Mouse (Mus musculus) heart, adult 8-10 months (tissue): Measurements from ENCODE around the gene Zfp800. TPM values are rescaled to one million over a fixed set of nuclear protein-coding genes. Genes with fewer than 3 reads are reported as not detected.

Source experiments
- DNase-seq: peaks from one replicate; pipeline ENCODE4 v3.0.0; 2022; ENCODE audit warnings: low spot score
- total RNA-seq, 4 experiments: library from RNA; stranded (reverse); gene quantifications; 2 replicates each; pipeline ENCODE4 v1.2.4; 2022

Gene Zfp800
- 10 to 100 TPM in 1 of 4 experiments, 1 to 10 TPM in 3; 7.7 to 11.9 (median 8.3) TPM for total RNA-seq

DNA sequence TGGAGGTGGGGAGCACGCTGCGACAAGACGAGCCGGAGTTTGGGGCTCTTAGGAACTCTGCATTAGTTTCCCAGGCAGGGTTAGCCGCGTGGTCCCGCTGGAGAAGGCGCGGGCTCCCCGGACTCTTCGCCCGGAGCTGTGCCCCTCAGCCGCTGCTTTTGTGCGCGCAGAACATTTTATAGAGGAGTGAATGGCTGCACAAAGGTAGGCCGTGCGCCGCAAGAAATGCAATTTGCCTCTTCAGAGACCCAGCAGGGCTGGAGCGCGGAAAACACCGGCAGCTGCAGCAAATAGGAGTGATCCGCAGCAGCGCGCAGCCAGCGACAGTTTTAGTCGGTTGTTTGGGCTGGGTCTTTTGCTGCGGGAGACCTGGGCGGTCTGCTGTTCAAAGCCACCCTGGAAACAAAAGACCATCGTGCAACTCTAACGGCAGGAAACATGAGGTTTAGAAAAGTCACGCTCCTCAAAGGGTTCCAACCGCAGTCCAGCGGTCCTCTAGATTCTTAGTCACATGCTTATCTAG lies at the start of gene Zfp800:
Gene Zfp800, minus strand, starts transcription at position 325 of the 523 bp plus-strand sequence.
- no peak for DNase-seq

DNA sequence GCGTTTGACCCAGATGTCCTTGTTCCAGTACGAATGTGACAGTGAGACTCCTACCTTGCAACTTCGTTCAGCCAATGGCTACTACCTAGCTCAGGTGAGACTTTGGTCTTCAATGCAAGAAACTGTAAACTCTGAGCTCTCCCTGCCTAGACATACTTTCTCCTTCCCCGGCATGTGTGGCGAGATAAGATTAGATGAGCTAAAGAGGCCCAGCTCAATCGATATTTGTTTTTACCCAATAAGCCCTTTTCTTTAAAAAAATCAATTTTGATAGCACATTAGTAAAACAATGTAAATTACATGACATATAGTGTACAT lies 33.7 kb upstream of the Zfp800 start:
- no peak for DNase-seq

DNA sequence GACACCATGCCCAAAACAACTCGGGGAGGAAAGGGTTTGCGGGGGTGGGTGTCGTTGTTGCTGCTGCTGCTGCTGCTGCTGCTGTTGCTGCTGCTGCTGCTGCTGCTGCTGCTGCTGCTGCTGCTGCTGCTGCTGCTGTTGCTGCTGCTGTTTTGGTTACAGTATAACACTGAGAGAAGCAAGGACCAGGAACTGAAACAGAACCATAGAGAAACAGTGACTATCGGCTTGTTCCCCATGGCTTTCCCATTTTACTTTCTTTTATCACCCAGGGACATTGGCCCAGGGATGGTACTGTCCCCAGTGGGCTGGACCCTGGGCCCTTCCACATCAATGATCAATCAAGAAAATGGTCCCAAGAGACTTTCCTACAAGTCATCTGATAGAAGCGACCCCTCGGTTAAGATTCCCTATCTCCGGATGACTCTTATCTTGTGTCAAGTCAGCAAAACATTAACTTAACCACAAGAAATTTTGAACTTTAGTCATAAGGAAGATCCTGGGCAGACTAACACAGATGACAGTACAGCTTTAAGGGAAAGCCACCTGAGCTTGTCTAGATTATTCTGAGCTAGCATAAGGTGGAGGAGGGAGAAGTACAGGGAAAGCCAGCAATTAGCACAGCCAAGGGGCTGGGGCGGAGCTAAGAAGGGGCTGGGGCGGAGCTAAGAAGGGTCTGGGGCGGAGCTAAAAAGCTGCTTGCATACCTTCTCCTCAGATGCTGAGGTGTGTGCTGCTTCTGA lies 33.2 kb upstream of the Zfp800 start:
- DNase-seq, result no peak

DNA sequence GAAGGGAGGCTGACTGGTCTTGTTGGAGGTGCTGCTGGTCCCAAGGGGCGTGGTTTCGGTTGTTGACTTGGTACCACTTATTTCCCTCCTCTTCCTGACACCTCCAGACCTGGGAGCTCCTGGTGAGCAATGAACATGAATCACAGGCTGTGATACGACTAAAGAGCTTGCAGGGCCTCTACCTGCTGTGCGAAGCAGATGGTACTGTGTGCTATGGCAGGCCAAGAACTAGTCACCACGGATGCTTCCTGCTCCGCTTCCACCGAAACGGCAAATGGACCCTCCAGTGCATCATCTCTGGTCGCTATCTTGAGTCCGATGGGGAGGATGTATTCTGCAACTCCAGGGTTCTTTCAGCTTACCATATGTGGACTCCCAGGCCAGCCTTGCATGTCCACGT lies 32.1 kb upstream of the Zfp800 start:
- no peak for DNase-seq

DNA sequence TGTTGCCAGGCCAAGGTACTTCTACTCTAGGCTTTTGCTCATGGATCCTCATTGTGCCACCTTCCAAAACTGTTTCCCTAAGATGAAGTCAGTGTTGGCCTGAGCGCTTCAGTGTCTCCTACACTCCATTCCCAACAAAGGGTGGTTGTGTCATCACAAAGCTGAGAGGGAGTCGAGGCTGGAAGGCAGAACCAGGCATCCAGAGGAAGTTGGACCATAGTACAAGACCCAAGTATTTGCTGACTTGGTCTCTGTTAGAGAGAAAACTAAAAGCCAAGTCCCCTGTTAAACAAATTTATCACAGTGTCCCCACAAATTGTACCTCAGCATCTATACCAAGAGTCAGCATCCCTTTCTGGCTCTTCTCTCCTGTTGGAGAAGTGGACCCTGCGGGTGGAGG lies 30.5 kb upstream of the Zfp800 start, which contains the start of gene Gcc1:
Gene Gcc1, minus strand, starts transcription at position 101 of the 400 bp plus-strand sequence.
- DNase-seq, result no peak

DNA sequence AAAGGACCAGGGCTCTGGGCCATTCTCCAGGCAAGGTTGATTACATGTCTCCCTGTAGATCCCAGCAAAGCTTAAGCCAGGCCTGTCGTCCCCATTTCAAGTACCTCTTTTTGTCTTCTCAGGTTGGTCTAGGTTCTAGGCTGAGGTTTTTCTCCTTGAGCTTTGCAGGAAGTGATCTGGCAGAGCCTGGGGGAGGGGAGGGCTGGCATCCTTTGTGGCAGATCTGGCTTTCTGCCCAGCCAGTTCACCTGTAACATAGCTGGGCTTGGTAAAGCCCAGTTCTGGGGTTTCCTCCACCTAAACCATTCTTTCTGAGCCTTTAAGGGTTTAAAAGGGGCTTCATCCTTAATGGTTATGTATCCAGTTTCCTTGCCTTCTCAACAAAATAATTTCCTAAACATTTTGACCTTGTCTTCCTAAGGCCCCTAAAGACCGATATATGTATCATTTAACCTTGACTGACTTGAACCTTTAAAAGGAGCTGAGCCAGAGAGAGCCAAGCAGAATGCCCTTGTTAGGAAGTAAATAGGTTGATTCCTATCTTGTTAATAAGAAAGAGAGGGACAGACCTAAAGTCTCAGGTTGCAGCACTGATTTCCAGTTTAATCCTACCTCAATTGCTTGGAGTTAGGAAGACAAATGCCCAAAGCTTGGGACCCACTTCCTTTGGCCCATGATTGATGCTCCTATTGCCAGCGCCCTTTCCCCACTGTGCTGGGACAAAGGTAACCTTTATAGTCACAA lies 29.5 kb upstream of the Zfp800 start, which contains the start of gene Fscn3:
Gene Fscn3, plus strand, starts transcription at position 694 of the 744 bp plus-strand sequence.
- no peak for DNase-seq

DNA sequence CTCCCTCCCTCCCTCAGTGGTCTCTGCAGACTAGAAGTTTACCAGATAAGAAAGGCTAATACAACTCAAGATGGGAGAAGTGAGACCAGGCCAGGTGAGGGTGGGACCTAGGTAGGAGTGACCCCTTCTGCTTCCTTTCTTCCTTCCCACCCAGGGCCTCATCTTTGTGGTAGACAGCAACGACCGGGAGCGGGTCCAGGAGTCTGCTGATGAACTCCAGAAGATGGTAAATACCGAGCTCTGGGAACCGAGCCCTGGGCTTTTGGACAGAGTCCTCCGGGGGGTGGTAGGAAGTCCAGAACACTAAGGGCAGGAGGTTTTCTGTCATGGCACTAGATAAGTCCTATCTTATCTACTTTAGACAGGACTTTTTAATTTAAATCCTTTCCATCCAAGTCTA lies 27.2 kb upstream of the Zfp800 start:
- DNase-seq, result no peak

DNA sequence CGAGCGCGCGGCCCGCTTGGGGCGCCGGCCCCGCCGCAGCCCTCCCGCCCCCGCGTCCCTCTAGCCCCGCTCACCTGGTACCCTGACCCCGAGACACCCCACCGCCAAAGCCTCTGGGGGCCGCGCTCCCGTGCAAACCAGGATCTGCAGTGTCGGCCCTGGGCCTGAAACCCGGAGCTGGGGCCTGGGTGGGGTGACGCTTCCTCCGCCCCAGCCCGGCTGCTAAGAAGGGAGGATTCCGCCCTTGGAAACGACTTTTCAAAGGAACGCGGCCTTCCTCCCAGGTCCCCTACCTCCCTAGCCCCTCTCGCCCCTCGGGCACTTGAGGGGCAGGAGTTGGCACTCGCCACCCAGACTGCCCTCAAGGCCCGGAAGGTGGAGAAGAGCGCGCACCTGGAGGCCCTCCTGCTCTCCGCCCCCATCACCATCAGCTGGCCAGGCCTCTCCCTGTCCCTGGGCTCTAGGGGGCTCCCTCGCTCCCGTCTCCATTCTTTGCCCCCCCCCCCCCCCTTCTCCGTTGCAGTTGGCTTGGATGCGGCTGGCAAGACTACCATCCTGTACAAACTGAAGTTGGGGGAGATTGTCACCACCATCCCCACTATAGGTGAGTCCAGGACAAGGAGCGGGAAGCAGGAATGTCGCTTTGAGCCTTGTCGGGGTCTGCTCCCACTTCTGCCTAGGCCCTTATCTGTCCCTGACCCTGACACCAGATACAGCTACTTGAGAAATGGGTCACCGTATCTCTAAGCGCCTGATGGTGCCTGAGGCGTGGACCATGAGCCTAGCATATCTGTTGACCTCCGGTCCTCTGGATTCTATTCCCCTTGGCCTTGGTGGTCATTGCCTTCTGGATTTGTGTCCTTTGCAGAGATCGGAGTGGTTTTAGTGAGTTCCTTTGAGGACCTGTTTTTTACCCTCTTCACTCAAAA lies 26.2 kb upstream of the Zfp800 start:
- DNase-seq, result peak; percentile 47

DNA sequence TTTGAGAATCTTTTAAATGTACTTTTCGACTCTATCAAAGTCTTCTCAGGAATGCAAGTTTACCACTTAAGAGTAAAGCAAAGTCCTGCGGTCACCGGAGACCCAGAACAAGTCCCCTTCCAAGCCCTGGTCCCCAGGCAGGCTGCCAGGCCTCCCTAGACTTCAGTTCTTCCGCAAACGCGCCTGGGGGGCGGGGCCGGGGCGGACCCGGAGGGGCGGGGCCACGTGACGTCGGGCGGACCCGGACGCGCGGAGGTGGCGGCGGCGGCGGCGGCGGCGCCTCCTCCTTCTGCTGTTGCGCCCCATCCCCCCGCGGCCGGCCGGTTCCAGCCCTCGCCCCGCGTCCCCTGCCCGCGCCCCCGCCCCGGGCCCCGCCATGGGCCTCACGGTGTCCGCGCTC lies 25.5 kb upstream of the Zfp800 start, which contains the start of gene Arf5:
Gene Arf5, plus strand, starts transcription at position 248 of the 400 bp plus-strand sequence.
- DNase-seq, result peak; percentile 92

DNA sequence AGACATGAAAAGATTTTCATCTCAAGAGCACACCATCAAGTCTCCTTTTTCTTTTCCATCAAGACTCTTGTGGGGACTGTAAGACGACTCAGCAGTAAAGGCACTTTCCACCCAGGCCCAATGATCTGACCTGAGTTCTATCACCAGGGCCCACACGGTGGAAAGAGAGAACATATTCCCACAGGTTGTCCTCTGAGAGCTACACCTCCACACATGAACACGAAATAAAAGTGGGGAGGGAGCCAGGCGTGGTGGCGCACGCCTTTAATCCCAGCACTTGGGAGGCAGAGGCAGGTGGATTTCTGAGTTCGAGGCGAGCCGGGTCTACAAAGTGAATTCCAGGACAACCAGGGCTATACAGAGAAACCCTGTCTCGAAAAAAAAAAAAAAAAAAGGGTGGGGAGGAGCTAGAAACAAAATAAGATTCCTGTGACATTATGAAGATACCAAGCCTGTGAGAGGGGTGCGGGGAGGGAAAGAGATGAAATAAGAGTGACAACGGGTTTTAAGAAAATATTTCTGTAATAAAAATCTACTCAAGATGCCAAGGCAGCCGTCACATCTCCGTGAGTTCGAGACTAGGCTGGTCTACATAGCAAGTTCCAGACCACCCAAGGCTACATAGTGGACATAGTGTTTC lies 25.0 kb upstream of the Zfp800 start:
- no peak for DNase-seq

DNA sequence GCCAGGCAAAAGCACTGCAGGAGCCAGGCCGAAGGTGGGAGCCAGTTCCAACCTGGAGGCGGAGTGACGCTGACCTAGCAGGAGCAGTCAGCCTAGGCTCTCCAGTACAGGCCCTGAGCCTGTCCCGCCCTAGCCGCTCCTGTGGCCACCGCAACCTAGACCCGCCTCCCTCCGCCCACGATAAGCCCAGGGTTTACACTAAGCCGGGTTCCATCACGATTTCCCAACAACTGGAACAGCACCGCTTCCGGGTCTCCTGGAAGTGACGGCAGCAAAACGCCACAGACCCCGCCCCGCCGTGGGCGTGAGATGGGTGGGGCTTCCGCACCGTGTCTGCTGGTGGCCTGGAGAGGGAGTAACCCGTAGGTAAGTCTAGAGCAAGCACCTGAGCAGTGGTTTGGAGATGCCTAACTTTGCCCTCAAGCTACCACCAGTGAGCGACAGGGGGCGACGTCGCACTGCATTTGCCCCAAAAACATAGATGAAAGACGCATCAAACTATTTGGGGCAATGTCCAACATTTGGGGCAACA lies 23.7 kb upstream of the Zfp800 start:
- peak; percentile 96 for DNase-seq

DNA sequence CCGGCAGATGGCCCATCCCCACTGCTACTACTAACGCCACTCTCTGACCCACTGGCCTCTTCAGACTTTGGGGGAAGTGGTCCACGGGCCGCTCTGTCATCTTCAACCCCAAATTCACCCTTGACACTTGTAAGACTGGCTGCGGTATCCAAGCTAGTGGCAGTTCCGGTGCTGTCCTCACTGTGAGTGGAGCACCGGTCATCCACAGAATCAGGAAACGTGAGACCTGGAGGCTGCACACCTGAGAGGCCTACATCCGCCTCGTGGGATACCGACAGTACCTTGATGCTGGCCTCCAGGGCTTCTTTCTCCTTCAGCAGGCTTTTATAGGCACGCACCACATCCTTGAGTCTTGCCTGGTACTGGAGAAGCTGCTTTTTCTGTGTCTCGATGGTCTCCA lies 23.1 kb upstream of the Zfp800 start:
- no peak for DNase-seq

DNA sequence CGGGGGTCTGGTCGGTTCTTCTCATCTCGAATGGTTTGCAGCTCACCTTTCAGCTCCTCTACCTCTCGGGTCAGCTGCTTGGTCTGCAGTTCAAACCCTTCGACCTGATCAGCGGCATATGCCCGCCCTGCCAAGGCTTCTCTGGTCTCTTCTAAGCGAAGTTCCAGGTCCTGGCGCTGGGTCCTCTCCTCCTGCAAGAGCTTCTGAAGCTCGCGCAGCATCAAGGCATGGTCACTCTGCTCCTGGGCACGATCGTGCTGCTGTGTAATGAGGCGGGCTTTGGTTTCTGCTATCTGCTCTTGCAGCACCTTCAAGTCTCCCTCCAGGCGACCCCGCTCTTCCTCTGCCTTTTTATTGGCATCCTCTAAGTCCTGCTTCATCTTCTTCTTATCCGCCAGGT lies 22.6 kb upstream of the Zfp800 start:
- no peak for DNase-seq

DNA sequence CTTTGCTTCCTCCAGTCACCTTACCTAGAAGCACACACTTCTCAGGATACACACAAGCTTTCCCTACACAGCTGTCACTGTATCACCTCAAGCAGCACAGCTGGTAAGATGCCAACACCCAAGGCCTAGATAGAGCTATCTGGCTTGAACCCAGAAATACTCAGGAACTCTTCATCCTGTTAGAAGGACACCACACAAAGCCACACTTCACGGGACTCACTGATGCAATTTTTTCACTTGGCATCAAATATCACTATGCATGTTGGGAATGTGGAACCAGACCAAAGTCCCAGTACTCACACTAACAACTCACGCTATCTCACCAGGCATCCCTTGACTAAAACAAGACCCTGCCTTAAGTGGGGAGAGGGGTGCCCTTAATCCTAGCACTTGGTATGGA lies 21.9 kb upstream of the Zfp800 start:
- no peak for DNase-seq

DNA sequence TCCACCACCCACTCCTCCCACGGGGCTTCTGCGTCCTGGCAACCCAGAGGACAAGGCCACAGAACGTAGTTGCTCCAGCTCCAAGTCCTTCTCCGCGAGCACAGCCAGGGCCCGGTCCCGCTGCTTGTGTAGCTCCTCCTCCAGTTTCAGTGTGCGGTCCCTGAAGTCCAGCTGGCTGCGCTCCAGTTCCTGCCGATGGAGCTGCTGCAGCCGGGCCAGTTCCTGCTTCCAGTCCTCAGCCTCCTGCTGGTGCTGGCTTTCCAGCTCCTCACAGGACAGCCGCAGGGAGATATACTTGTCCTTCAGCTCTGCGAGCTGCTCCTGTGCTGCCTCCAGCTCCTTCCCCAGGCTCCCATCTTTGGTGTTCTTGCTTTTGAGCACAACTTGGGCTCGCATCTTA lies 20.6 kb upstream of the Zfp800 start:
- DNase-seq, result peak; percentile 91

DNA sequence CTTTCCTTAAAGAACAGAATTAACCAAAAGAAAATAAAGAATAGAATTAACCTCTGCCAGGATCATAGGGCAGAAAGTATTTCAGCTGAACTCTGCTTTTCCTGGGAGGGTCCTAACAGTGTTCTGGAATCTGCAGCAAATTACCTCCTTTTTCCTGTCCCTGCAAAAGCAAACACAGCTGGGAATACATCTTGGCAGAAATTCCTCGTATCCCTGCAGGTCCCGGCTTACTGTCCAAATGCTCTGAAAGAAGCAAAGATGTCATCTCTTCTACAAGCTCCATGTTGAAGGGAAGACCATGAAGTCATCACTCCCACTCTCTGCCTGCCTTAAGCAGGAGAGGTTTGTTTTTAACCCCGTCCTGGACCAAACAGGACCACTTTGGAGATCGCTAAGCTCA lies 19.2 kb upstream of the Zfp800 start:
- DNase-seq, result peak; percentile 60

DNA sequence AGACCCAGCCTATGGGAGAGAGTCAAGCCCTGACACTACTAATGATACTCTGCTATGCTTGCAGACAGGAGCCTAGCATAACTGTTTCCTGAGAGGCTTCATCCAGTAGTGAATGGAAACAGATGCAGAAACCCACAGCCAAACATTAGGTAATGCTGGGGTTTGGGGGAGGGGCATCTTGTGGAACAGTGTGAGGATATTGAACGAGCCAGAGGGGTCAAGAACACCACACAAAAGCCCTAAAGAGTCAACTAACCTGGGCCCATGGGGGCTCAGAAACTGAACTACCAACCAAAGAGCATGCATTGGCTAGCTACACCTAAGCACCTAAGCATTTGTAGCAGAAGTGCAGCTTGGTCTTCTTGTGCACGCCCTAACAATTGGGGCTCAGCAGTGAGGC lies 13.4 kb upstream of the Zfp800 start:
- DNase-seq, result no peak

DNA sequence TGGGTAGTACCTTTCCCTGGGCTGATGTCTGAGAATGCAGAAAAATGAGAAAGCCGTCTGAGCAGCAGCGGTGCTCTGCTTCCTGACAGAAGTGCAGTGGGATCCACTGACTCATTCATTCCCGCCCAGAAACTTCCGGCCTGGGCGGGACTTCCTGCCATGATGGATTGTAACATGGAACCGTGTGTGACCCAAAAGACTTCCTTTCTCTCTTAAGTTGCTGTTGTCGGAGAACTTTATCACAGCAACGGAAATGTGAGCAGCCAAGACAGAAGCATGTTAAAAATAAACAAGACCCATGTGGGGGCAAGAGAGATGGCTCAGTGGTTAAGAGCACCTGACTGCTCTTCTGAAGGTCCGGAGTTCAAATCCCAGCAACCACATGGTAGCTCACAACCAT lies 12.2 kb upstream of the Zfp800 start:
- DNase-seq, result peak; percentile 61

DNA sequence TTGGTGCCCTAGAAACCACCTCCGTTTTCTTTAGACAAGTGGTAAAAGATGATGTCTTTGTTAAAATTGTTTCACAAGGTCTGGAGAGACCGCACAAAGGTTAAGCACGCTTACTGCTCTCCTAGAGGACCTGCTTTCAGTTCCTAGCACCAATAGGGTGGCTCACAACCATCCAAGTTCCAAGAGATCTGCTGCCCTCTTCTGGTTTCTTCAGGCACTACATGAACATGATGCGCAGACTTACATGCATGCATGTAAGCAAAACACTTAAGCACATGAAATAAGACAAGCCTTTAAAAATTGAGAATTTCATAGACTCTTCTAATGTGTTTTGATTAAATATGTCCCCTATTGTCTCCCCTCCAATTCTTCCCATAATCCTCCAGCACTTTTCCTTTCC lies 2.0 kb upstream of the Zfp800 start:
- DNase-seq, result no peak

DNA sequence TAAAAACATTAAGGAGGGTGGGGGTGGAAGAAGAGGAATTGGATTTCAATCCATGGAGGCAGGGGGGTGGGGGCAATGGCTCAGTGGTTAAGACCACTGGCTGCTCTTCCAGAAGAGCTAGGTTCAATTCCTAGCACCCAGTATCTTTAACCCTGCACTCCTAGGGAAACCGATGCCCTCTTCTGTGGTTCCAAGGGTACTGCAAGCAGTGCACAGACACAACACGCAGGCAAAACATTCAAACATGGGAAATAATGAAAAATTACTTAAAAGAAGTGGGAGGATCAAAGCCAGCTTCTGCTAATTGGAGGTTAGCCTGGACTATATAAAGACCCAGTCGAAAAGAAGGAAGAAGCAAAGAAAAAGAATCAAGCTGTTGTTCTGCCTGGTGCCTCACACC lies 921 bp upstream of the Zfp800 start:
- no peak for DNase-seq

DNA sequence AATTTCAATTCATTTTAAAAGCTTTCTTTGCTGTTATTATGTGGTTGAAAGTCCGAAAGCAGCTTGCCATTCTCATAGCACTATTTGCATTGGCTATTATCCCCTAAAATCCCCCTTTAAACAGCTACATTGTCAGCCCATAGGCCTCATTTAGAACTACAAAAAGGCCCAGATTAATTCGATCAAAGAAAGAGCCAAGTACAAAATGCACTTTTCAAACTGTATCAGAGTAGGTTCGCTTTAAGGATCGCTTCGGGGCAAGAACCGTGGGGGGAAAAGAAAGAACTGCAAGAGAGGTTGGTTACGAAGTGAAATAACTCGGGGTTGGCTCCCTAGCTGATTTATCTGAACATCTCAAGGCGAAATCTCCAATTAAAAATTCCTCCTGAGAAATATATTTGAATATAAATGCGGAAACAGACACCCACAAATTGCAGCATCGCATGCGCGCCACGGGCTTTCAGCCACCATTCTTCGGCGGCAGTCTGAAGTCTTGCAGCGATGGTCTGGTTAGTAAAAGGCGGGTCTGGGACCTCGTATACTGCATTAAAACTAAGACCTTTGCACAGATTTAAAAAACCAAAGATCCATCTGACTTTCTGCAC lies 850 bp downstream of the Zfp800 start:
- no peak for DNase-seq
